In the genomic region with DNA sequence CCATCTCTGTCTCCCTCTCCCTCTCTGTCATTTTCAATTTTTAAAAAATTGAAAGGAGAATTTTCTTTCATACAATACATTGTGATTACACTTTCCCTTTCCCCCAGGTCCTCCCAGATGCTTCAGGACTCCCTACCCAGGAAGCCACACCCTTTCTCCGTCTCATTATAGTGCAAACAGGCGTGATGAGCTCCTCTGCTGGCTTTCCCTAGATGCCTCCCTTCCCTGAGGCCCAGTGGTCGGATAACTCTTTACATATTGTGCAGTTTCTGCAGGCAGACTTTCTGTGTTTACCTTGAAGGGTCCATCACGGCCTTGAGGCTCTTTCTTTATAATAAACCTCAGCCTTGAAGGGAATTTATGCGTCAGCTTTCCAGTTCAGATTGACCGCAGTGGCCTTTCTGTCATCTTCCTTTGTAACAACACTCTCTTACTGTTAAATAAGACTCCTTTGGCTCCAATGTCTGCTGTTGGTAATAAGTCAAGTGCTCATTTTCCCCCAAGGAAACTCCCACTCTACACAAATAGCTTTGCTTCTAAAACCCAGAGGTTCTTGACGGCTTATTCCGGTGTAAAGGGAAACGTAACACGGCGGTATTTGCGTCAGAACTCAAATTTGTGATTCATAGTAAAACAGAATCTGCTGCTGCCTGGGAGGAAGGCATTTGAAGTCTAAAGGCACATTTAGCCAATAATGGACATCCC, we compare ENCODE assay signal across 35 mouse cellular contexts. TPM values are rescaled to one million over a fixed set of nuclear protein-coding genes. Genes with fewer than 3 reads are reported as not detected.
DNase-seq lines count a peak whose midpoint lies in the region; ATAC-seq lines count a peak whose summit lies in the region.
"Had no signal": no experiment of that assay in that cellular context is flagged by ENCODE, and none has a peak within 500 bp of the region (broad histone marks: within the 10 kb centered on the region; RNA-seq: fewer than 3 reads in every experiment).

No protein-coding gene starts in this region.

- H3K4me1 ChIP-seq in kidney, embryonic 16.5 days (ENCODE audit: insufficient read depth, low read length) = no peaks in the 10 kb centered on the region
- H3K4me1 ChIP-seq: forebrain, embryonic 15.5 days; limb, embryonic 12.5 days; lung, embryonic 15.5 days; megakaryocyte, embryonic 14.5 days; midbrain, embryonic 15.5 days; neural tube, embryonic 15.5 days; stomach, embryonic 15.5 days had no signal

- no peak overlapping the region for H3K4me2 ChIP-seq in kidney, embryonic 16.5 days (replicated peaks; ENCODE audit: low read depth, low read length)
- H3K4me2 ChIP-seq: forebrain, embryonic 15.5 days; limb, embryonic 12.5 days; lung, embryonic 15.5 days; midbrain, embryonic 15.5 days; neural tube, embryonic 15.5 days; stomach, embryonic 15.5 days had no signal

- no peaks in the 10 kb centered on the region for H3K27me3 ChIP-seq in kidney, embryonic 16.5 days (ENCODE audit: insufficient read depth, low read length)
- H3K27me3 ChIP-seq: forebrain, embryonic 15.5 days; limb, embryonic 12.5 days; lung, embryonic 15.5 days; megakaryocyte, embryonic 14.5 days; midbrain, embryonic 15.5 days; neural tube, embryonic 15.5 days; stomach, embryonic 15.5 days had no signal

- no peak overlapping the region for H3K9ac ChIP-seq in kidney, embryonic 16.5 days (replicated peaks; ENCODE audit: low read length)
- H3K9ac ChIP-seq: forebrain, embryonic 15.5 days; limb, embryonic 12.5 days; lung, embryonic 15.5 days; midbrain, embryonic 15.5 days; neural tube, embryonic 15.5 days; stomach, embryonic 15.5 days had no signal

- ATAC-seq in frontal cortex, adult (ENCODE audit: low TSS enrichment) = 0 out of 2 replicates have a peak, but pooled peaks have one; percentile 27
- peak; percentile 52; the same call in 1 of the 2 replicates for ATAC-seq in kidney, embryonic 16.5 days (ENCODE audit: low FRiP score, low TSS enrichment)
- no peak for ATAC-seq in megakaryocyte, adult 5-6 weeks (ENCODE audit: poor library complexity, severe bottlenecking)
- ATAC-seq: forebrain, embryonic 15.5 days; intestine, embryonic 16.5 days had no signal

- no peak for DNase-seq in frontal cortex, postnatal 36 days (ENCODE audit: low spot score in 2 of 2)
- DNase-seq in kidney, adult 8-10 months = no peak
- peak; percentile 61 for DNase-seq in ES-CJ7 (ENCODE audit: low read depth, low spot score)
- peak; percentile 17 for DNase-seq in fibroblast of lung, adult 2 months (ENCODE audit: low read depth)
- no peak for DNase-seq in spleen, postnatal 10 days (ENCODE audit: low spot score in 2 of 2)
- DNase-seq: adrenal gland, postnatal 14 days; cerebellum, adult 11-12 months; cerebellum, adult 9-11 months; gastrocnemius, postnatal 10 days; heart, postnatal 14 days; kidney, postnatal 25 days; lung, postnatal 36 days; retina, postnatal 1 day; right cerebral cortex, postnatal 14 days had no signal

- 31% methylated on average over 12 of the region's 12 CpGs for WGBS in kidney, embryonic 16.5 days

- no peaks in the 10 kb centered on the region for H3K9me3 ChIP-seq in kidney, embryonic 16.5 days (ENCODE audit: low read length)
- H3K9me3 ChIP-seq: forebrain, embryonic 15.5 days; G1E; limb, embryonic 12.5 days; lung, embryonic 15.5 days; midbrain, embryonic 15.5 days; neural tube, embryonic 15.5 days; stomach, embryonic 15.5 days had no signal

- no peak overlapping the region for H3K27ac ChIP-seq in kidney, embryonic 16.5 days (ENCODE audit: low read length)
- H3K27ac ChIP-seq: forebrain, embryonic 15.5 days; limb, embryonic 12.5 days; lung, embryonic 15.5 days; midbrain, embryonic 15.5 days; neural tube, embryonic 15.5 days; stomach, embryonic 15.5 days had no signal

- H3K4me3 ChIP-seq in kidney, embryonic 16.5 days (ENCODE audit: low read length) = no peak overlapping the region
- H3K4me3 ChIP-seq: forebrain, embryonic 15.5 days; limb, embryonic 12.5 days; lung, embryonic 15.5 days; megakaryocyte, embryonic 14.5 days; midbrain, embryonic 15.5 days; neural tube, embryonic 15.5 days; stomach, embryonic 15.5 days had no signal

- no peaks in the 10 kb centered on the region for H3K36me3 ChIP-seq in kidney, embryonic 16.5 days (ENCODE audit: insufficient read depth, low read length)
- H3K36me3 ChIP-seq: forebrain, embryonic 15.5 days; G1E; limb, embryonic 12.5 days; lung, embryonic 15.5 days; midbrain, embryonic 15.5 days; neural tube, embryonic 15.5 days; stomach, embryonic 15.5 days had no signal

RNA-seq across cellular contexts. Expression of a gene that starts 52.7 kb away (rescaled TPM):
- polyA plus RNA-seq in kidney, embryonic 16.5 days (2015; fragmentation: Nextera tagmentation; extraction: Ambion mirVana) = 0.23 and 0.60 TPM in 2 replicates
- not detected in 2 replicates for total RNA-seq in megakaryocyte, adult 5-6 weeks (2015)
- not detected in 2 replicates for total RNA-seq in megakaryocyte, adult 5-6 weeks (2017)
- total RNA-seq: gastrocnemius, postnatal 10 days; heart, postnatal 14 days; layer of hippocampus, adult 18-20 months; layer of hippocampus, postnatal 10 days; left cerebral cortex, adult 18-20 months; left cerebral cortex, postnatal 14 days had no signal
- polyA plus RNA-seq: cortical plate, adult 2 months; forebrain, embryonic 15.5 days; G1E; gonadal fat pad, adult 2 months; heart, embryonic 14.5 days; hindbrain, embryonic 11.5 days; limb, embryonic 12.5 days; lung, embryonic 15.5 days; midbrain, embryonic 15.5 days; neural tube, embryonic 15.5 days; urinary bladder, adult 2 months had no signal

Comparison
In these comparisons a context has a peak if more than half of its experiments do, and no peak if none do; other contexts are left out.
1. DNase-seq: peak in ES-CJ7 (single experiment) and fibroblast of lung, adult 2 months (single experiment); none in frontal cortex, postnatal 36 days (0 of 2), kidney, adult 8-10 months (0 of 2) and spleen, postnatal 10 days (0 of 2).